Mouse (Mus musculus) heart, postnatal 14 days (tissue): ENCODE results near the gene Myo3b. TPM values are rescaled to one million over a fixed set of nuclear protein-coding genes. Genes with fewer than 3 reads are reported as not detected.

Experiments used
- DNase-seq, 2 experiments: peaks; one replicate each; pipeline ENCODE4 v3.0.0; 2021 to 2022
- intact Hi-C: fragments of 180-260 bp; cut with DNase I; formaldehyde crosslinking; loops from one replicate; pipeline ENCODE4 v1.15.1; 2025
- total RNA-seq, 2 experiments: library from RNA; stranded (reverse); gene quantifications; 2 replicates each; pipeline ENCODE4 v1.2.3; 2021

Myo3b gene
- total RNA-seq, 2 experiments from 2014 or later = 0.05 TPM; not detected in 1

DNA sequence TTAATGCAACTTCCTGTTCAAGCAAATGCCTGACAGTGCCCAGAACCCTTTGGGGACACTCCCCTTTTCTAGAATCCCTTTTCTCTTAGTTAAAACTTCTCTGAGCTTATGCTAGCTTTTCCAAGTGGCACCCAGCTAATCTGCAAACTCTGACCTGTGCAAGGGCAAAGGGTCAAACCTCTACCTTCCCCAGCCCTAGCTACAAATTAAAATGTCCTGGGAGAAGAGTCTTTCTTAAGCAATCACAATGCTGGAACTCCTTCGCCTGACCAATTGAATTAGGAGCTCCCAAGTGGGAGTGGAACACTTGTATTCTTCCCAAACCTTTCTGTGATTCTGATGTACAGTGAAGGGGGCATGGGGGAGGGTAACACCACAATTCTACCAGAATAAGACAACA lies 376.6 kb downstream of the Myo3b start:
- no peak for DNase-seq
- intact Hi-C loops = no loop called here

DNA sequence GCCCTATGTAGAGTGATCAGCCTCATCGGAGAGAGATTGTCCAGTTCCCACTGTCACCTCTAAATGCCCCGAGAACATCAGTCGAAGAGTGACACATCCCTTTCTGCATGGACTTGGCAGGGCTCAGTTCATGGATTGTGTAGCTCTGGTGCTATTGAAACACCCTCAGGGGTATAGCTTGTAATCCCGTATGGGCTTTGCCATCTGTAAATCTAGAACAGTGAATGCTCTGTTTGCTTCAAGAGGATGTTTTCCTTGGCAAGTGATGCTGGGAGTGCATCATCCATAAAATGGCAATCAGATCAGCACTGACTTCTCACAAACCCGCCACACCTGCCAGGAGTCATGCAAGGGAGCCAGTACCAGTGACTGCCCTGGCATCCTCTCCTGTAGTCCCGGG lies 380.4 kb downstream of the Myo3b start:
- no peak for DNase-seq
- intact Hi-C loops = no loop called here

DNA sequence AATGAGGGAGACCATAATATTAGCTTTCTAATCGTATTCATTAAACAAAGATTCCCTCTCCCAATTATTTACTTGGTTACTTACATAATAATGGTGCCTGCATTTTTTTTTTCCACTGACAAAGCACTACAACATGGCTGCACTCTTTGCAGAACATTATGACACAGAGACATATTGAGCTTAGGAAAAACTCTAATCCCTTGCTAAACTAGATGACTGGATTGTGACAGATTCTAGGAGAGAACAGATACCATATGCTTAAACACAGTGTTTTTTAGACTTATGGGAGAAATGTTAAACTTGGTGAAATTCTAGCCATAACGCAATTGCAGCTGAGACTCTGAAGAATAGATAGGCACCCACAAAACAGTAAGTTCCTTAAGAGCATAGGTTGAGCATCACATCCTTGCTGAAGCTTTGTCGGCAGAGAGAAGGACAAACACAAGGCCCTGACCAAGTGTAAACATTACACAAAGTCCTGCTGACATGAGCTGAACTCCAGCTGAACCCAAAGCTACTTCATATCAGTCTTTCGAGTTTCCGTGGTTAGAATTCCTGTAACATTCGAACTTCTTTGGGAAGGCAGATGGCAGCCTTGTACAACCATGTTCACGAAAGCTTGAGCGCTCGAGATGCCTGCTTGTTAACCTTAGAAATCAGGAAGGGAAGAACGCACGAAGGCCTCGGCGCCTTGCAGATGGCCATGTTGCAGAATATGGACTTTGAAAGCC lies 382.4 kb downstream of the Myo3b start:
- intact Hi-C loops = no loop called here

DNA sequence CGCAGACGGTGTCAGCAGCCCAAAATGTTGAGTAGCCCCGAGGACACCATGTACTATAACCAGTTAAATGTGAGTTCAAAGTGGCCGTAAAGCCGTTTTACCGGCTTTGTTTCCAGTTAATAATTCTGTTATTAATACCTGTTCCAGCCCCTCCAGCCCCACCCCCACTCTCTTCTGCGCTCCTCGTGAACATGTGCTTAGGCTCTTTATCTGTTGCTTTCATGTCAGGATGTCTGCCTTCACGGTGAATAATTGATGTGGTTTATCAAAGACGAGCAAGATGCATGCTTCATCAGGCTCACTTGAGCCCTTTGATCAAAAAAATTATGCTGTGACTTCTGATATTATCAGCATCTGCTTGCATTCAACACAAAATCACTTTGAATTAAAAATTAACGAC lies 386.7 kb downstream of the Myo3b start:
- DNase-seq = no peak

More for the DNA sequence above, 382.4 kb downstream of the Myo3b start:
- no peak for DNase-seq

DNA sequence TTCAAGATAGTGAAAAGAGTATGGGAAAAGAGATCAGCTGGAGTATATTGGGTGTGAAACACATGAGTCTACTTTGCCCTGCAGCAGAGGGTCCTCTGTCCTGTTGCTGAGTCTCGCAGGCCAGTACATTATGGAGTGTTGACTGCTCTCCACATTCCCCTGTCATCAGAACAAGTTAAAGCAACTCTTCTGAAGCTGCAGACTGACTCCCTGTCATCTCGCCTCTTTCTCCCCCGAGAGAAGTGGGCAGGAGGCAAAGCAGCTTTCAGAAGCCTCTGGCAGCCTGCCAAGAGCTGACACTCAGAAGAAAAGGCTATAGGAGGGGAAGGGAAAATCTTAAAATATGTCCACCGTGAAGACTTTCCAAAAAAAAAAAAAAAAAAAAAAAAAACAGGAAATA lies 404.1 kb downstream of the Myo3b start:
- peak; percentile 9 to 10 for DNase-seq
- intact Hi-C loops = no loop called here

More for the DNA sequence above, 386.7 kb downstream of the Myo3b start:
- intact Hi-C loops = no loop called here

DNA sequence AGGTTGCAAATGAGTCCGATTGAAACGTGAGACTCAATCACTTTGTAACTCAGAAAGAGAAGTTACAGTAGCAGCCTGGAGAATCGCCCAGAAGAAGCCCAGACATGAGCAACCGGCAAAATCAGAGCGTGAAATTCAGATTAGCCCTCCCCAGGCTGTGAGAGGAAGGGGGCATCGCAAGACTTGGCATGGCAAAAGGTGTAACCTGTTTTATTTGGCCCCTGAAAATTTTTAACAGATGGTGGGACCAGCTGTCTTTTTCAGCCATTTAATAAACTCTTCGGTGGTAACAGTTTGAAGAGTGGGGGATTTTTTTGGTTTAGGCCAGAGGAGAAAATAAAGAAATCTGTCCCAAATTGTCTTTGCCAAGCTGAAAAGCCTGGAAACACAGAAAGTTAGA lies 405.2 kb downstream of the Myo3b start:
- DNase-seq = no peak
- intact Hi-C loops = no loop called here

DNA sequence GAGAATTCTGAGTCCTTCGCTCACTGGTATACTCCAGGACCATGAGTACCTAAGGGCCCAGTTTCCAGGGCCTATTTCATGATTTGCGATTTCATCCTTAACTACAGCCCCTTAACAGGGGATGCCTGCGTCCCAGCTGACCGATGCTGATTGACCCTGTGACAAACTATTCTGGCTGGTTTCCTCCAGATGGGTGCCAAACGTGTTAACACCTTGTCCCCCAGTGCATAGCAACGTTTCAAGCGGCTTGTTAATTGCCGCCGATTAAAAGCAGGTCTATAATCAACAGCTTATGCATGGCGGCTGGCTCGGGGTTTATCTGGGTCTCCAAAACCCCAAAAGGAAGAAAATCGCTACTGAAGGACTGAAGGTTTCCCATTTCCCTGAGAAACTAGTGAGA lies 417.3 kb downstream of the Myo3b start:
- DNase-seq = no peak
- intact Hi-C loops = no loop called here

DNA sequence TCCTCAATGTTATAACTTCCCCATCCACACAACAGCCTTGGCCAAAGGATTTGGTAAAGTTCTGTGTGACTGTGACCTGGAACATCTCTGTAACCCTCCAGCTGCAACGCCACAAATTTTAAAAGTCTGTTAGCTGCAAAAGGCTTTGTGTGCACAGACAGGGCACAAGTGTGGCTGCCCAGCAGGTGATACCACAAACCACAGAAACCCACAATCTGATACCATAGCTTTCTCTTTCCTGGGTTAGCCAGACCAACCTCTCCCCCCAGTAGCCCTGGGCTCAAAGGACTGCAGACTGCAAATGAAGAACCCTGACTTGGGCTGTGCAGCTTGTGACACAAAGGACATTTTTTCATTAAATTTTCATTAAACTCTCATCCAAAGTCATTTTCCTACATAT lies 424.7 kb downstream of the Myo3b start:
- intact Hi-C loops = no loop called here
- DNase-seq = no peak

DNA sequence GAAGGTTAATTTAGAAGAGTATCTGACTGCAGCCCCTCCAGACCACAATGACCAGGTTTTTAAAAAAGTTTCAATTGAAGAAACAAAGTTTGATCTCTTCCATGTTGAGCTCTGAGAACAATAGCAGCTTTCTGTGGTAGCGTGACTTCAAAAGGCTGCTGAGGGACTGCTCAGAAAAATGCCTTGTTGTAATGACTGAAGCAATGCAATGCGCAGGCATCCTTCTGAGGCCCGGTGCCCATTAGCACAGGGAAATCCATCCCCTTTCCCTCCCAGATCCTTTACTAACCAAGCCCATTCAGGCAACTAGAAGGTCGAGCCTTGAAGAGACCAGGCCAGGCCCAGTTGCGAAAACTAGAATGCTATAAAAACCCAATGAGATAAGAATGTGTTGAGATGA lies 432.2 kb downstream of the Myo3b start:
- no peak for DNase-seq
- intact Hi-C loops = loop anchor here (10.0 kb wide), 1 partner anchor 196 kb away; no protein-coding TSS in a partner anchor

DNA sequence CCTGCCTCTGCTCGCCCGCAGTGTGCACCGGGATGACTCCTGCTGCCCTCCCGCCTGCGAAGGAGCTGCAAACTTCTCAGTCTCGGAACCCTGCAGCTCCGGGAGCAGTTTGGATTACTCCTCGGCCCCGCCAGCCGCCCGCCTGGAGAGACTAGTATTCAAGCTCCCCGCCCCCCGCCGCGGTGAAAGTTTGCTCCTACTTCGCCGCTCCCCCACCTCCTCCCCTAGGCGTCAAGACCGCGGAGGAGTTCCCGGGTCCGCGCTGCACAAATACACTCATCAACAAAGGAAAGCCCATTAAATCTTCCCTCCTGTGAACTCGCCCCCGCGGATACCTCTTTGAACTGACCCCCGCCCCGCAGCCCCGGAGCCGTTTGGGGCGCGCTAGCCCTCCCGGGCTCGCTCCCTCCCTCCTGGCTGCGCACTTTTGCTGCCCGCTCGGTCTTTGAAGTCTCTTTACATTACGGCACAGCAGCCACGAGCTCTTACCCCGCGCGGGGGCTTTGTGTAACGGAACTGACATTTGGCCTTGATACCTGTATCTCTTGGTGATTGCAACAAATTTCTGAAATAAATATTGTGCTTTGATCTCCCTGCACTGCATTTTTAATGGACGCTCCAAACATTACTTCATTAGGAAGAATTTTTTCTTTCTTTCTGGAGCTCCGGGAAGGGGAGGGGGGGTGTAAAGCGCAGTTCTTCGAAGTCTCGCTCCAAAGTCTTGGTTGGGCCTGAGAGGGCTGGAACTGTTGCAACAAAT lies 433.1 kb downstream of the Myo3b start:
- DNase-seq = peak; percentile 6 to 14
- intact Hi-C loops = loop anchor here (10.0 kb wide), 1 partner anchor 197 kb away; no protein-coding TSS in a partner anchor

Other genes starting within 250 kb of the Myo3b start
- gene Ccdc173, start 249.6 kb upstream of the Myo3b start, total RNA-seq = under 1 TPM; 0.29 to 0.66 TPM
- 10 to 100 TPM; 20.7 to 25.0 TPM for gene Phospho2, start 249.5 kb upstream of the Myo3b start, total RNA-seq
- 10 to 100 TPM; 41.1 to 42.8 TPM for gene Klhl23, start 217.2 kb upstream of the Myo3b start, total RNA-seq
- 10 to 100 TPM; 69.4 to 74.7 TPM for gene Ssb, start 177.6 kb upstream of the Myo3b start, total RNA-seq
- 10 to 100 TPM; 19.1 to 20.2 TPM for gene Mettl5, start 153.5 kb upstream of the Myo3b start, total RNA-seq
- 100 to 1,000 TPM; 110 to 118 TPM for gene Ubr3, start 141.9 kb upstream of the Myo3b start, total RNA-seq